Mouse (Mus musculus): Measurements from ENCODE around the gene Fbxo46. TPM values are rescaled to one million over a fixed set of nuclear protein-coding genes. Genes with fewer than 3 reads are reported as not detected.

The Fbxo46 gene
- total and polyA plus RNA-seq, 3 experiments = 4.0 to 11.6 (median 6.1) TPM

DNA sequence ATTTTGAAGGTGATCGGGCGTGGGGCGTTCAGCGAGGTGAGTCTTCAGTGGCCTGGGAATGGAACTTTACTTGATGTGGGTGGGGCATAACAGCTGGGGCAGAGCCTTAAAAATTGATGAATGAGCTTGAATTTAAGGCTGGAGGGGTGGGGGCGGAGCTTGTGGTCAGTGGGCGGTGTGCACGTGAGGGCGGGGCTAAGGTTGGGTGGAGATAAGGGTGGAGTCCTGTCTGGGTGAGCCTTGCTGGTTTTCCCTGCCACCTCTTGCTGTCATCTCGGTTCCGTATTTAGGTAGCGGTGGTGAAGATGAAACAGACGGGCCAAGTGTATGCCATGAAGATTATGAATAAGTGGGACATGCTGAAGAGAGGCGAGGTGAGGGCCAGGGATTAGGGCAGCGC, 33.6 kb upstream of the Fbxo46 start:
- peak; percentile 82 for DNase-seq (ENCODE audit: extremely low read depth)
- H3K27me3 ChIP-seq (replicated peaks) = peaks cover 85% of the 10 kb centered on the region
- TF ChIP-seq ETS1 (conservative IDR thresholded peaks at IDR 0.05; ENCODE audit: low read depth, low read length) (no peak), NRF1 (IDR thresholded peaks at IDR 0.05; ENCODE audit: low read depth, low read length) (no peak), IRF4 (IDR thresholded peaks at IDR 0.05; ENCODE audit: low read depth, low read length) (peak; percentile 42; the same call in 1 of the 2 replicates), UBTF (IDR thresholded peaks at IDR 0.05; ENCODE audit: low read depth, low read length) (no peak), BHLHE40 (IDR thresholded peaks at IDR 0.05; ENCODE audit: low read depth, low read length) (peak; percentile 93), USF1 (IDR thresholded peaks at IDR 0.05; ENCODE audit: low read depth, low read length) (no peak; the same call in 1 of the 2 replicates), POLR2AphosphoS2 (IDR thresholded peaks at IDR 0.05; ENCODE audit: low read depth, low read length) (no peak), CHD1 (IDR thresholded peaks at IDR 0.05; ENCODE audit: low read depth, low read length) (no peak)
- peak overlapping the region; percentile 79 for H3K4me2 ChIP-seq (ENCODE audit: insufficient read depth, low read depth, poor library complexity, severe bottlenecking)
- H3K9ac ChIP-seq (ENCODE audit: insufficient read depth, low read depth) = no peak overlapping the region
- dilution Hi-C loops (cut with MboI; ENCODE audit: extremely low pct_ligation_motif_present, extremely low pct_unique_long_range_greater_than_20kb, low sequenced_read_pairs) (no loop called here), in situ Hi-C loops (cut with MboI; ENCODE audit: low pct_ligation_motif_present, low pct_unique_long_range_greater_than_20kb, low sequenced_read_pairs) (no loop called here)
- H3K27ac ChIP-seq (ENCODE audit: insufficient read depth, low read depth) = no peak overlapping the region
- peaks cover 20 to 53% of the 10 kb centered on the region in 2 experiments for H3K4me1 ChIP-seq (ENCODE audit: control insufficient read depth in 1 of 2, insufficient read depth in 2 of 2)
- H3K79me2 ChIP-seq (replicated peaks; ENCODE audit: control insufficient read depth, extremely low read depth, insufficient read depth, poor library complexity, severe bottlenecking) = no peaks in the 10 kb centered on the region
- H3K9me3 ChIP-seq (replicated peaks; ENCODE audit: low read length) = no peaks in the 10 kb centered on the region
- no peak overlapping the region for H3K4me3 ChIP-seq (replicated peaks in 1 of 3; ENCODE audit: low read depth in 2 of 3, low read length in 2 of 3, poor library complexity in 1 of 3)
- H3K36me3 ChIP-seq (replicated peaks in 1 of 2; ENCODE audit: control insufficient read depth in 1 of 2, insufficient read depth in 1 of 2, low read length in 1 of 2) = no peaks in the 10 kb centered on the region

DNA sequence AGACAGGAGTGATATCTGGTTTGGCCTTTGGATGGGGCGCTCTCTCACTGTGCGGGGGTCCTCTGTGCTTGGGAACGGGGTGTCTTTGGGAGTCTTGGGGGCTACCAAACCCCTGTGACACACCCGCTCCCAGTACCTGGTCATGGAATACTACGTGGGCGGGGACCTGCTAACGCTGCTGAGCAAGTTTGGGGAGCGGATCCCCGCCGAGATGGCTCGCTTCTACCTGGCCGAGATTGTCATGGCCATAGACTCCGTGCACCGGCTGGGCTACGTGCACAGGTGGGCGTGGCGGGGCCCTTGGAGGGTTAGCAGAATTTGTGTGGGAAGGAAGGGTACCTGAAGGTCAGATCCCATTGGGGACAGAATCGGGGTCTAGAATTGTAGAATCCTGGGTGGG, 32.9 kb upstream of the Fbxo46 start:
- dilution Hi-C loops (cut with MboI; ENCODE audit: extremely low pct_ligation_motif_present, extremely low pct_unique_long_range_greater_than_20kb, low sequenced_read_pairs) = no loop called here
- no peak for TF ChIP-seq PAX5 (IDR thresholded peaks at IDR 0.05; ENCODE audit: low read length)
- TF ChIP-seq ETS1 (conservative IDR thresholded peaks at IDR 0.05; ENCODE audit: low read depth, low read length) = no peak
- no peak for TF ChIP-seq MAZ (IDR thresholded peaks at IDR 0.05; ENCODE audit: low read depth, low read length)
- TF ChIP-seq MAX (IDR thresholded peaks at IDR 0.05; ENCODE audit: low read length) = no peak
- no peak for TF ChIP-seq NRF1 (IDR thresholded peaks at IDR 0.05; ENCODE audit: low read depth, low read length)
- TF ChIP-seq ZMIZ1 (IDR thresholded peaks at IDR 0.05; ENCODE audit: low read depth, low read length) = no peak
- TF ChIP-seq SIN3A (IDR thresholded peaks at IDR 0.05; ENCODE audit: low read length) = no peak
- TF ChIP-seq SMC3 (IDR thresholded peaks at IDR 0.05; ENCODE audit: low read depth, low read length) = no peak
- no peak for TF ChIP-seq E2F4 (IDR thresholded peaks at IDR 0.05; ENCODE audit: insufficient replicate concordance, low read depth, low read length)
- no peak for TF ChIP-seq CTCF (conservative IDR thresholded peaks at IDR 0.05 in 1 of 2, IDR thresholded peaks at IDR 0.05 in 1 of 2; ENCODE audit: low read depth in 2 of 2, low read length in 2 of 2)
- TF ChIP-seq CHD1 (IDR thresholded peaks at IDR 0.05; ENCODE audit: low read depth, low read length) = no peak
- no peak for TF ChIP-seq USF1 (IDR thresholded peaks at IDR 0.05; ENCODE audit: low read depth, low read length)
- TF ChIP-seq KAT2A (IDR thresholded peaks at IDR 0.05; ENCODE audit: insufficient replicate concordance, low read length) = no peak
- in situ Hi-C loops (cut with MboI; ENCODE audit: low pct_ligation_motif_present, low pct_unique_long_range_greater_than_20kb, low sequenced_read_pairs) = no loop called here

More for the DNA sequence above, 32.9 kb upstream of the Fbxo46 start:
- H3K9me3 ChIP-seq (replicated peaks; ENCODE audit: low read length) = no peaks in the 10 kb centered on the region
- H3K4me1 ChIP-seq (ENCODE audit: control insufficient read depth in 1 of 2, insufficient read depth in 2 of 2) = peaks cover 20 to 49% of the 10 kb centered on the region in 2 experiments
- peaks cover 85% of the 10 kb centered on the region for H3K27me3 ChIP-seq (replicated peaks)
- H3K9ac ChIP-seq (ENCODE audit: insufficient read depth, low read depth) = no peak overlapping the region
- no peak for DNase-seq (ENCODE audit: extremely low read depth)
- H3K4me2 ChIP-seq (ENCODE audit: insufficient read depth, low read depth, poor library complexity, severe bottlenecking) = peak overlapping the region; percentile 79
- H3K27ac ChIP-seq (ENCODE audit: insufficient read depth, low read depth) = no peak overlapping the region
- no peak overlapping the region for H3K4me3 ChIP-seq (replicated peaks in 1 of 3; ENCODE audit: low read depth in 2 of 3, low read length in 2 of 3, poor library complexity in 1 of 3)
- no peaks in the 10 kb centered on the region for H3K36me3 ChIP-seq (replicated peaks in 1 of 2; ENCODE audit: control insufficient read depth in 1 of 2, insufficient read depth in 1 of 2, low read length in 1 of 2)
- no peaks in the 10 kb centered on the region for H3K79me2 ChIP-seq (replicated peaks; ENCODE audit: control insufficient read depth, extremely low read depth, insufficient read depth, poor library complexity, severe bottlenecking)

Measured in CH12.LX (cell line).